Comparison of ENCODE assay signal across 12 mouse cellular contexts in the genomic region with DNA sequence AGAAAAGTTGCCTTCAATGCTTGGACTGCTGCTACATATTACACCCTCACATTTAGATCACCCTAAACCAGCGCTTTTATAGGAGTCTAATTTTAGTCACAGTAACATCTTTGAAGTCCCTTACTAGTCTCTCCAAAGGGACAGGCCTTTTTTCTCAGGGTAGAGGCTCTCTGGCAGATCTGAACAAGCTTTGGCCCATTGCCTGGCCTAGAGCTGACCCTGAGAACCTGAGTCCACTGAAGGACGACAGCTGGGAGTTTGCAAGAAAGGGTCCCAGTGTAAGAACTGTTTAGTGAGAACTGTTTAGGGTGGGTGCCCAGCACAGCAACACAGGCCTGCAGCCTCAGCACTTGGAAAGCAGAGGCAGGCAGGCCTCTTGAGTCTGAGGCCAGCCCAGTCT. TPM values are rescaled to one million over a fixed set of nuclear protein-coding genes. Genes with fewer than 3 reads are reported as not detected.
DNase-seq lines count a peak whose midpoint lies in the region.
"Had no signal": no experiment of that assay in that cellular context is flagged by ENCODE, and none has a peak within 500 bp of the region (broad histone marks: within the 10 kb centered on the region; RNA-seq: fewer than 3 reads in every experiment).

No protein-coding gene starts in this region.

- intact Hi-C loops in left cerebral cortex, postnatal 4 days (cut with DNase I): no loop called here

- DNase-seq in gastrocnemius, adult 18-20 months (ENCODE audit: low spot score): peak; percentile 65
- DNase-seq in gastrocnemius, postnatal 10 days: no peak
- DNase-seq in kidney, adult 9 months: peak; percentile 37
- no peak for DNase-seq in kidney, adult 8-10 months
- DNase-seq in adrenal gland, adult 8-10 months: peak; percentile 76
- peak; percentile 78 for DNase-seq in kidney, postnatal 14 days
- no peak for DNase-seq in left cerebral cortex, postnatal 4 days
- no peak for DNase-seq in cerebellum, adult 9-11 months
- DNase-seq: cerebellum, postnatal 10 days; embryo, embryonic 11 days; heart, postnatal 36 days; right cerebral cortex, postnatal 25 days had no signal

RNA-seq across cellular contexts. Expression of a gene that starts 5.4 kb away (rescaled TPM):
- 100 to 1,000 TPM; 132 to 136 TPM for total RNA-seq in gastrocnemius, adult 18-20 months (2021)
- total RNA-seq in gastrocnemius, postnatal 10 days (2021): 10 to 100 TPM; 92.2 to 97.2 TPM
- 100 to 1,000 TPM in 3 of 4 experiments, 10 to 100 TPM in 1; 92.4 to 158 (median 132) TPM for total RNA-seq in adrenal gland, adult 8-10 months (2022)
- total RNA-seq in left cerebral cortex, postnatal 4 days (2021): 100 to 1,000 TPM; 112 to 121 TPM

RNA-seq across cellular contexts. Expression of a gene that starts 22.0 kb away (rescaled TPM):
- total RNA-seq in gastrocnemius, adult 18-20 months (2021): 1 to 10 TPM; 2.0 to 3.5 TPM
- 10 to 100 TPM in 1 of 2 experiments, 1 to 10 TPM in 1; 9.4 to 12.1 TPM for total RNA-seq in gastrocnemius, postnatal 10 days (2021)
- total RNA-seq in adrenal gland, adult 8-10 months (2022): 10 to 100 TPM in 3 of 4 experiments, 1 to 10 TPM in 1; 7.1 to 20.3 (median 15.2) TPM
- total RNA-seq in left cerebral cortex, postnatal 4 days (2021): 1 to 10 TPM; 5.2 to 7.5 TPM

RNA-seq across cellular contexts. Expression of a gene that starts 22.9 kb away (rescaled TPM):
- 10 to 100 TPM; 28.8 to 31.7 TPM for total RNA-seq in gastrocnemius, adult 18-20 months (2021)
- total RNA-seq in gastrocnemius, postnatal 10 days (2021): 10 to 100 TPM; 39.9 to 45.0 TPM
- total RNA-seq in adrenal gland, adult 8-10 months (2022): 10 to 100 TPM; 29.7 to 43.1 (median 35.4) TPM
- total RNA-seq in left cerebral cortex, postnatal 4 days (2021): 10 to 100 TPM; 49.2 to 50.8 TPM

RNA-seq across cellular contexts. Expression of a gene that starts 25.0 kb away (rescaled TPM):
- total RNA-seq in gastrocnemius, adult 18-20 months (2021): 10 to 100 TPM in 1 of 2 experiments, 1 to 10 TPM in 1; 9.9 to 10.1 TPM
- 10 to 100 TPM; 11.8 to 16.4 TPM for total RNA-seq in gastrocnemius, postnatal 10 days (2021)
- total RNA-seq in adrenal gland, adult 8-10 months (2022): 10 to 100 TPM; 73.1 to 85.4 (median 80.7) TPM
- total RNA-seq in left cerebral cortex, postnatal 4 days (2021): 10 to 100 TPM; 63.0 to 63.3 TPM

RNA-seq across cellular contexts. Expression of a gene that starts 39.5 kb away (rescaled TPM):
- total RNA-seq in gastrocnemius, adult 18-20 months (2021): 10 to 100 TPM; 52.8 to 53.9 TPM
- 10 to 100 TPM; 63.1 to 68.1 TPM for total RNA-seq in gastrocnemius, postnatal 10 days (2021)
- 100 to 1,000 TPM; 153 to 192 (median 166) TPM for total RNA-seq in adrenal gland, adult 8-10 months (2022)
- 10 to 100 TPM; 41.5 to 44.8 TPM for total RNA-seq in left cerebral cortex, postnatal 4 days (2021)

Comparison
In these comparisons a context has a peak if more than half of its experiments do, and no peak if none do; other contexts are left out.
1. DNase-seq: peak in gastrocnemius, adult 18-20 months (single experiment), kidney, adult 9 months (single experiment), adrenal gland, adult 8-10 months (single experiment) and kidney, postnatal 14 days (single experiment); none in gastrocnemius, postnatal 10 days (single experiment), kidney, adult 8-10 months (0 of 2), left cerebral cortex, postnatal 4 days (single experiment) and cerebellum, adult 9-11 months (single experiment).